Mouse (Mus musculus): Measurements from ENCODE around the gene Rbm20.

- no peak for TF ChIP-seq CTCF (IDR thresholded peaks at IDR 0.05)
- TF ChIP-seq EP300 (IDR thresholded peaks at IDR 0.05; ENCODE audit: insufficient read depth, low read depth, low read length): no peak
Measured at GRCm38 (mm10) chr19:53653624-53654467, 23.3 kb upstream of the Rbm20 start.

Measured in heart, adult 2 months (tissue).